Mouse (Mus musculus): ENCODE results near the gene Rnf181.

The Rnf181 gene

GRCm38 (mm10) chr6:72366844-72367443 lies at the start of gene Rnf181:
Rnf181 (minus strand) TSS chr6:72366956.
- no peak for DNase-seq (ENCODE audit: extremely low spot score, low read depth, low spot score)

DNA sequence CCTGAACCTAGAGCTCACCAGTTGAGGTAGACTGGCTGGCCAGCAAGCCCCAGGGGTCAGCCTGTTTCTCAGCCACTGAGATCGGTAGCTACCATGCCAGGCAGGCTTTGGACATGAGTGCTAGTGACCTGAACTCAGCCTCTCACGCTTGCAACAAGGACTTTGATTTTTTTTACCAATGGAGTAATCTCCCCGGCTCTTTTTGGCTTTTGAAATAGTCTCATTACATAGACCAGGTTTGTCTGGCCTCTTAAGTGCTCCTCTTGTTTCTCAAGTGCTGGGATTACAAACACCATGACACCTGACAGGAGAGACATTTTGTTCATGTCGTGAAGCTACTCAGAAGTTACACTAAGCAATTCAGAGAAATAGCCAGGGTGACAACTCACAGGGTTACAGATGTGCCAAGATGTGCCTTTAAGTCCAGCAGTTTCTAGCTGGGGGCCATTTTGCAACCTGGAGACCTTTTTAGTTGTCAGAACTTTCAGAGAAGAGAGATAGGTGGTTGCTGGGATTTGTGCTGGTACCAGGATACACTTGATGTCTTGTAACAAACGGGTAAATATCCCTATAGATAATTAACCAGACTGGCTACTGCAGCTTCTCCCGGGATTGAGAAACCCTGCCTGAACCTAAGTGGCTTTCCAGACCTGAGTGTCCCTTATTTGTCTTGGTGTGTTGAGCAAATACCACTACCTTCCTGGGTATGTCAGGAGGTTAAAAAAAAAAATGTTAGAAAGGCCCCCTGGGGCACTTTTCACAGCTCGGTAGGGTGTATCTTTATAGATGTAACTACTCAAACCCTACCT lies 49.4 kb upstream of the Rnf181 start:
- no peak for DNase-seq (ENCODE audit: extremely low spot score, low read depth, low spot score)

- no peak for DNase-seq (ENCODE audit: extremely low spot score, low read depth, low spot score)
Observed at GRCm38 (mm10) chr6:72415181-72415580, 48.4 kb upstream of the Rnf181 start.

GRCm38 (mm10) chr6:72414076-72414756 lies 47.5 kb upstream of the Rnf181 start, which contains the start of gene Ggcx:
Ggcx (plus strand) TSS chr6:72414308.
- no peak for DNase-seq (ENCODE audit: extremely low spot score, low read depth, low spot score)

DNA sequence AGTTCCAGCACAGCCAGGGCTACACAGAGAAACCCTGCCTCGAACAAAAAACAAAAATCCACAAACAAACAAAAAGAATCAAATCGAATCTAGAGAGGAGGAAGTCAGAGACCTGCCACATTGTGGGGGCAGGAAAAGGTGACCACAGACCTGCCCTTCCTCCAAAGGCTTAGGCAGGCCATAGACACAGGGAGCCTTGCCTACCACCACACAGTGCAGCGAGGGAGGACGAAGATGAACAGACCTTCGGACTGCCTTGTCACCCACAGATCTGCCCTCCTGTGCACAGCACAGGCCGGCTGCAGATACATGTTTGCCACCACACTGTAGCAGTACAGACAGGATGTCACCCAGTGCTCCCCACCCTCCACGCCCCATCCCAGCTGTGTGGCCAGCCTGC lies 43.8 kb upstream of the Rnf181 start:
- no peak for DNase-seq (ENCODE audit: extremely low spot score, low read depth, low spot score)

DNA sequence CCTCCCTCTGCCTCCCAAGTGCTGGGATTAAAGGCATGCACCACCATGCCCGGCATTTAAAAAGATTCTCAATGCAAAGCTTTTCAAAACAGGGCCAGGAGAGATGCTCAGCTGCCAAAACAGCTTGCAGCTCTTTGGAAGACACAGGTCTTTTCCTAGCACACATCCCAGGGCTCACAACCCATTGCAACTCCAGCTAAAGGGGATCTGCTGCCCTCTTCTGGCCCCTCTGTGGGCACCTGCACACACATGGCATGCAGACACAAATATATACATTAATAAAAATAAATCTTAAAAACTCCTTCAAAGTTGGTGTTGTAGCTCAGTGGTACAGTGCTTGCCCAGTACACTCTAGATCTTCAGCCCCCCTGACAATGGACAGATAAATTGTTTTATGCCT lies 43.2 kb upstream of the Rnf181 start:
- DNase-seq (ENCODE audit: extremely low spot score, low read depth, low spot score) = no peak

- DNase-seq (ENCODE audit: extremely low spot score, low read depth, low spot score) = no peak
Observed at GRCm38 (mm10) chr6:72409567-72409966, 42.8 kb upstream of the Rnf181 start.

- peak; percentile 86 for DNase-seq (ENCODE audit: extremely low spot score, low read depth, low spot score)
Observed at GRCm38 (mm10) chr6:72407119-72407518, 40.4 kb upstream of the Rnf181 start.

DNA sequence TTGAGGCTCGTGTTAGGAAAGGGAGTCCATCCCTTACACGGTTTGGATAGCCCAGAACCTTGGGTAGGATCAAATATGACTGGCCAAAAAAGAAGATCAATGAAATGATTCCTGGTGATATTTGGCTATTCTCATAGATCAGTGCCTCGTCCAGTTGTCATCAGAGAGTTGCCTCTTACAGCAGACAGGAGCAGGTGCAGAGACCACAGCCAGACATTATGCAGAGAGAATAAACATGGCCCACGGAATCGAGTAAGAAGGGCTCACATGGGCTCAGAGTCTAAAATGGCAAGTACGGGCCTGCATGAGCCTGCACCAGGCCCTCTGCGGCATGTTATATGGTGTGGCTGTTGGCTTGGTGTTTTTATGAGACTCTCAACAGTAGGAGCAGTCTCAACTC lies 38.6 kb upstream of the Rnf181 start:
- no peak for DNase-seq (ENCODE audit: extremely low spot score, low read depth, low spot score)

DNA sequence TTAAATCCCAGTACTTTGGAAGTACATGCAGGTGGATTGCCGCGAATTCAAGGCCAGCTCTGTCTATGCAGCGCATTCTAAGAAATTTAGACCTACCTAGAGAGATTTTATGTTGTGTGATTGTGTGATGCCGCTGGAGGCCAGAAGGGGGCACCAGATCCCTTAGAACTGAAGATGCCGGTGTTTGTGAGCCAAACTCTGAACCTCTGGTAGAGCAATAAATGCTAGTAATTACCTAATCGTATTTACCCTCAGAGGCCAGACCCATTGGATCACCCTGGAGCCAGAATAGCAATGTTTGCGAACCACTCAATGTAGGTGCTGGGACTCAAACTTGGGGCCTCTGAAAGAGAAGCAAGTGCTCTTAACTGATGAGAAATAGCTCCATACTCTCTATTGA lies 35.1 kb upstream of the Rnf181 start:
- DNase-seq (ENCODE audit: extremely low spot score, low read depth, low spot score) = no peak

DNA sequence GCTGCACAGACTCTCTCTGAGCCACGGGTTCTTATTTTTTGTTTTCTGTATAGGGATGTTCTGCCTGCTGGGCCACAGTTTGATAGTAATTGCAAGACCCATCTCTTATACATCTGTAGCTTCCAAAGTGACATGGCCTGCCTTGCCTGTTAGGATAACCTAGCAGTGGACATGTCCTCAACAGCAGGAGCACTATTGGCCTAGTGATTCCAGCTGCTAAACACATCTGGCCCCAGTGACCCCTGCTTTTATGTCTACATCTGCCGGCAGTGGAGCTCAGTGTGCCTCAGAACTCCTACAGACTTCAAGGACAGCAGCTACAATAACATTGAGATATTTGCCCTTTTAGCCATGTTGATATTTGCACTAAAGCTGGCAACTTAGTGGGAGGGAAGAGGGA lies 33.2 kb upstream of the Rnf181 start:
- no peak for DNase-seq (ENCODE audit: extremely low spot score, low read depth, low spot score)

GRCm38 (mm10) chr6:72396837-72397251 lies 30.1 kb upstream of the Rnf181 start:
- DNase-seq (ENCODE audit: extremely low spot score, low read depth, low spot score) = no peak

- no peak for DNase-seq (ENCODE audit: extremely low spot score, low read depth, low spot score)
Observed at GRCm38 (mm10) chr6:72392341-72392740, 25.6 kb upstream of the Rnf181 start.

DNA sequence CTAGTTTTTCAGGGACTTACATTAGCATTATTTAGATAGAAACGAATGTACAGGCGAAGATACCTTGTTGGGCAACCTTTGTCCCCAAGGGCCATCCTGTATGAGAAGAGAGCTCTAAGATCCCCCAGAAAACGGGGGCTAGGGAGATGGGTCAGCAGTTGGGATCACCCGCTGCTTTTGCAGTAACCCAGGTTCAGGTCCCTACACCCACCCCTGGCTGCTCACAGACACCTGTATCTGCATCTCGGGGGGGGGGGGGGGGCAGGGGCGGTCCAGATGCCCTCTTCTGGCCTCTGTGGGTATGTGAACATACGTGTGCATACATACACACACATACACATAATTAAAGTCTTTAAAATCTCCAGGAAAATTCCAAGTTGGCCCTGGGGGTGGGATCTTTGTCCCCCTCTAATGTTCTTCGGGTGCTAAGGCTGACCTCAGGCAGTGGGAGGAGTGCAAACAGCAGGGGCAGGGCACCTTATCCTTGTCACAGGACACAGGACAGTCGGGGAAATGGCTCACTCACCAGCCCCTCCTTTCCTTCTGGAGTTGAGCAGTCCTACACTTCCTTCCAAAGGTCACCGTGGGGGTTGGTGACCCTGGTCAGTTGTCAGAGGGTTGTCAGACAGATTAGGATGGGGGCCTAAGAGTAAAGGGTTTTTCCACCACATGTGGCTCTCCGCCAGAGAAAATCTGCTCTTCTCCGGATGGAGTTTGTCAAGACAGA lies 24.2 kb upstream of the Rnf181 start:
- no peak for DNase-seq (ENCODE audit: extremely low spot score, low read depth, low spot score)

- DNase-seq (ENCODE audit: extremely low spot score, low read depth, low spot score) = no peak
Observed at GRCm38 (mm10) chr6:72389941-72390771, 23.4 kb upstream of the Rnf181 start, which contains the start of gene Vamp8. Vamp8 (minus strand) TSS chr6:72390703.

DNA sequence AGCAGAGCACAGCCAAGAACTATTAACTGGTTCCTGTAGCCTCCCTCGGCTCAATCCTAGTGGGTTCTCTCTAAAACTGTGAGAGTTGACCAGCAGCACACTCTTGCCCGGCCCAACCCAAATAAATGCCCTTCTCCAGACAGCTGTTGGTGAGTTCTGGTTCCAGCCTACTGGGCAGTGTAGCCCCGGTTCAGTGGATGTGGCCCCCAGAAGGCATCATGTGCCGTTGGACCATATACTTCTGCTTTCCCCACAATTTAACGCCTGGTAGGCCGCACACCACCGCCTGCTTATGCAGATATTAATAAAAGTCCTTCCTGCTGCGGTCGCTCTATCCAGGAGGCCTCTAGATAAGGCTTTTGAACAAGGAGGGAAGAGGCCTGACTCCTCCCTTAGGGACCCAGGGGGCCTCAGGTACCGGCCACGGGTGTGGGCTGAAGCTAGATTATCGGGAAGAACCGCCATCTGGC lies 22.8 kb upstream of the Rnf181 start:
- DNase-seq (ENCODE audit: extremely low spot score, low read depth, low spot score) = no peak

GRCm38 (mm10) chr6:72388791-72389329 lies 22.1 kb upstream of the Rnf181 start:
- DNase-seq (ENCODE audit: extremely low spot score, low read depth, low spot score) = no peak

DNA sequence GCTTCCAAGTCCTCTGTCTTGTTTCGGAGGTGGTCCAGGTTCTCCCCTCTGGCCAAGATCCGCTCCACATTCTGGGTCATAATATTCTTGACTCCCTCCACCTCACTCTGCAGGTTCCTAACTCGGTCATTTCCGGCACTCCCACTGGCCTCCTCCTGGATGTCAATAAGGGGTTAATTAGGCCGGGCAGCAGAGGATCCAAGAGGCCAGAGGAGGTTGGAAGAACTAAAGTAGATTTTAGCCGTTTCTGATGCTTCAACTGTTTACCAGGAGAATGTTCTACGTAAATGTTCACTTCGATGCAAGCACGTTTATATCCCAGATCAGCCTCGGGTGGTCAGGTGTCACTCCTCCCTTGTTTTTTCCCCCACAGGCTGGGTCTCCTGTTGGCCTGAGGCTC lies 21.5 kb upstream of the Rnf181 start:
- no peak for DNase-seq (ENCODE audit: extremely low spot score, low read depth, low spot score)

DNA sequence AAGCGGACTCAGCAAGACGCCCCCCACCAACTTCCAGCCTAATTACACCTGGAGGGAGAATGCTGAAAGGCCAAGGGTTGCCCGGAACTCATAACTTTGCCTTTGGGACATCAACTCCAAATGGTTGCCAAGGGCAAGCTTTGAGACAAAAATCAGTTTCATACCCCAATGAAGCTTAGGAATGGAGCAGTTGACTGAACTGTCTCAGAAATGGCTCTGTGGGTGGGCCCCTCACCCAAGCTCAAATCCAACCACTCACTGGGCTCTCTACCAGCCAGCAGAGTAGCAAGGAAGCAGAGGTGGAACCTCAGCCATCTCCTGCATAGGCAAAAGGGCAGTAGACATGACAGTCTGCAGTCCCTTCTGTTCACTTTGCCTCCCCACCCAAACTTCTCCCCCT lies 21.1 kb upstream of the Rnf181 start:
- DNase-seq (ENCODE audit: extremely low spot score, low read depth, low spot score) = no peak

GRCm38 (mm10) chr6:72386561-72386960 lies 19.8 kb upstream of the Rnf181 start:
- DNase-seq (ENCODE audit: extremely low spot score, low read depth, low spot score) = no peak

Data from hindlimb bud, embryonic 11.5 days (tissue).